Mouse (Mus musculus) neural tube, embryonic 15.5 days (tissue): ENCODE results near the gene Gm1043. TPM values are rescaled to one million over a fixed set of nuclear protein-coding genes. Genes with fewer than 3 reads are reported as not detected.

ENCODE experiments used
- ATAC-seq: fragments of 200-750 bp; cut with Nextera tagmentation; 2 replicates; pipeline ENCODE4 v1.8.0; 2017; ENCODE audit warnings: mild to moderate bottlenecking, moderate TSS enrichment, moderate library complexity; ENCODE audit not compliant: low FRiP score
- H3K27ac ChIP-seq: fragments of 300-500 bp; sonication (generic); replicated peaks from 2 replicates; pipeline ENCODE4 v1.5.1; 2015; ENCODE audit warnings: mild to moderate bottlenecking, inconsistent platforms
- H3K27me3 ChIP-seq: fragments of 300-500 bp; sonication (generic); replicated peaks from 2 replicates; pipeline ENCODE4 v1.6.1; 2015; ENCODE audit warnings: inconsistent platforms
- H3K36me3 ChIP-seq: fragments of 300-500 bp; sonication (generic); 2 replicates; pipeline ENCODE4 v1.6.1; 2015; ENCODE audit warnings: inconsistent platforms
- H3K4me1 ChIP-seq: fragments of 300-500 bp; sonication (generic); 2 replicates; pipeline ENCODE4 v1.6.1; 2015; ENCODE audit warnings: inconsistent platforms
- H3K4me2 ChIP-seq: fragments of 300-500 bp; sonication (generic); 2 replicates; pipeline ENCODE4 v1.6.1; 2015; ENCODE audit warnings: inconsistent platforms, mild to moderate bottlenecking, moderate library complexity
- H3K4me3 ChIP-seq: fragments of 300-500 bp; sonication (generic); replicated peaks from 2 replicates; pipeline ENCODE4 v1.5.1; 2015; ENCODE audit warnings: mild to moderate bottlenecking, inconsistent platforms
- H3K9ac ChIP-seq: fragments of 300-500 bp; sonication (generic); replicated peaks from 2 replicates; pipeline ENCODE4 v1.6.1; 2015; ENCODE audit warnings: mild to moderate bottlenecking, inconsistent platforms
- H3K9me3 ChIP-seq: fragments of 300-500 bp; sonication (generic); replicated peaks from 2 replicates; pipeline ENCODE4 v1.6.1; 2016; ENCODE audit warnings: inconsistent platforms
- whole genome bisulfite sequencing: fragments of 180-500 bp; shearing (Covaris S2); methylation state at CpG from one replicate; pipeline ENCODE4 v1.1.7; 2015; ENCODE audit warnings: mixed read lengths; 5-methylcytosine and 5-hydroxymethylcytosine counted together
- polyA plus RNA-seq: library from polyadenylated mRNA; unstranded; fragments of >200 nt; fragmentation: Nextera tagmentation; extraction: Ambion mirVana; gene quantifications from 2 replicates; pipeline ENCODE4 v1.2.1, GENCODE M21; 2015

The Gm1043 gene
- polyA plus RNA-seq, 1 experiment from 2014 or later = 2.1 TPM

- WGBS = 59% methylated on average over 9 of the region's 9 CpGs
- Histone ChIP-seq H3K4me2 (no peak overlapping the region), H3K4me3 (no peak overlapping the region), H3K9ac (no peak overlapping the region), H3K27ac (no peak overlapping the region), H3K4me1 (peaks cover 40% of the 10 kb centered on the region), H3K9me3 (no peaks in the 10 kb centered on the region), H3K27me3 (0 out of 2 replicates have a peak, but pooled peaks cover 3% of the 10 kb centered on the region), H3K36me3 (no peaks in the 10 kb centered on the region)
- peak; percentile 62; the same call in 1 of the 2 replicates for ATAC-seq
These were observed 128.0 kb downstream of the Gm1043 start for GRCm38 (mm10) chr5:37212938-37213708.

GRCm38 (mm10) chr5:37213709-37214103 lies 128.5 kb downstream of the Gm1043 start:
- 0 out of 2 replicates have a peak, but pooled peaks have one; percentile 40 for ATAC-seq
- peaks cover 40% of the 10 kb centered on the region for H3K4me1 ChIP-seq
- no peaks in the 10 kb centered on the region for H3K9me3 ChIP-seq
- H3K4me3 ChIP-seq = no peak overlapping the region
- no peaks in the 10 kb centered on the region for H3K36me3 ChIP-seq
- no peak overlapping the region for H3K9ac ChIP-seq
- H3K27ac ChIP-seq = no peak overlapping the region
- no peak overlapping the region for H3K4me2 ChIP-seq
- WGBS = 55% methylated on average over 4 of the region's 4 CpGs
- H3K27me3 ChIP-seq = 0 out of 2 replicates have a peak, but pooled peaks cover 3% of the 10 kb centered on the region

GRCm38 (mm10) chr5:37214614-37215013 lies 129.4 kb downstream of the Gm1043 start:
- H3K4me1 ChIP-seq = peaks cover 39% of the 10 kb centered on the region
- H3K27me3 ChIP-seq = 0 out of 2 replicates have a peak, but pooled peaks cover 3% of the 10 kb centered on the region
- H3K27ac ChIP-seq = peak overlapping the region; percentile 24; the same call in 1 of the 2 replicates
- no peaks in the 10 kb centered on the region for H3K36me3 ChIP-seq
- no peak overlapping the region for H3K4me3 ChIP-seq
- peak; percentile 66; the same call in 1 of the 2 replicates for ATAC-seq
- no peaks in the 10 kb centered on the region for H3K9me3 ChIP-seq
- WGBS = 30% methylated on average over 6 of the region's 6 CpGs
- no peak overlapping the region for H3K9ac ChIP-seq
- H3K4me2 ChIP-seq = no peak overlapping the region

- Histone ChIP-seq H3K4me1 (peaks cover 33% of the 10 kb centered on the region), H3K27me3 (0 out of 2 replicates have a peak, but pooled peaks cover 3% of the 10 kb centered on the region), H3K36me3 (no peaks in the 10 kb centered on the region), H3K9me3 (no peaks in the 10 kb centered on the region), H3K4me2 (no peak overlapping the region), H3K9ac (no peak overlapping the region), H3K4me3 (no peak overlapping the region), H3K27ac (no peak overlapping the region; the same call in 1 of the 2 replicates)
- 56% methylated on average over 7 of the region's 7 CpGs for WGBS
- ATAC-seq = no peak
These were observed 130.1 kb downstream of the Gm1043 start for GRCm38 (mm10) chr5:37215276-37215675.

DNA sequence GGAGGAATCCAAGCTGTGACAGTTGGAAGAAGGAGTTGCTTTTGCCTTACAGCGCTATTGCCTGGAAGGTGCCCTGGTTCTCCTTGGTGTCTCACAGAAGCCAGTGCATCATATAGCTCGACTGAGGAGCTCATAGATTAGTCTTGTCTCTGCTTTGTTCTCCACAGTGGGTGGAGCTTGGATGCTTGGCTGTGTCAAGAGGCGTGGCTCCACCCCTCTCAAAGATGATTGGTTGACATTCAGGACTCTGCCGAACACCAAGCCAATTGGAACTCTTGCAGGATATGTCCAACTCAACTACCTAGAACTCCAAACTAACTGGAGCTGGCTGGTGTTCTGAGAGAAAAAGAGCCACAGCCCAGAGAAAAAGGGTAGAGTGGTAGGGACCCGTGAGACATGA lies 134.4 kb downstream of the Gm1043 start:
- ATAC-seq = no peak
- Histone ChIP-seq H3K4me2 (no peak overlapping the region), H3K9ac (no peak overlapping the region), H3K27me3 (no peaks in the 10 kb centered on the region), H3K4me3 (no peak overlapping the region), H3K36me3 (no peaks in the 10 kb centered on the region), H3K9me3 (no peaks in the 10 kb centered on the region), H3K4me1 (peaks cover 32% of the 10 kb centered on the region), H3K27ac (no peak overlapping the region)
- WGBS = 41% methylated on average over 5 of the region's 5 CpGs

DNA sequence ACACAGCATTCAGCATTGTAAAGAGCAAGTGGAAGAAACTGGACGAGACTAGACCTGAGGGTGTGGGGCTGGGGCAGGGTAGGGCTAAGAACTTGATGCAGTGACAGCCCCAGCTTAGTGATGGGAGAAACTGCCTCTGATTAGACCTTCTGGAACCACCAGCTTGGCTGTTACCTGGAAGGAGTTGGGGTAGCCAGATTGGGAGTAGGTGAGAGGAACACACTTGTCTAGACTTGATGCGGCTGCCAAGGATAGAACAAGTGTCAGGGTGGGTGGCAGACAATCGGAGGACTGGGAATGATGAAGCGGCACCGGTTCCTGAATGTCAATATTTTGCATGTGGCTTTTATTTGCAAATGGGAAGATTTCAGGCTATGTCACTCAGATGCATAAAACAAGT lies 135.4 kb downstream of the Gm1043 start:
- no peak for ATAC-seq
- no peaks in the 10 kb centered on the region for H3K36me3 ChIP-seq
- H3K27ac ChIP-seq = no peak overlapping the region
- no peak overlapping the region for H3K9ac ChIP-seq
- no peak overlapping the region for H3K4me3 ChIP-seq
- WGBS = 84% methylated on average over 5 of the region's 5 CpGs
- H3K27me3 ChIP-seq = no peaks in the 10 kb centered on the region
- H3K4me2 ChIP-seq = no peak overlapping the region
- peaks cover 26% of the 10 kb centered on the region for H3K4me1 ChIP-seq
- H3K9me3 ChIP-seq = no peaks in the 10 kb centered on the region

DNA sequence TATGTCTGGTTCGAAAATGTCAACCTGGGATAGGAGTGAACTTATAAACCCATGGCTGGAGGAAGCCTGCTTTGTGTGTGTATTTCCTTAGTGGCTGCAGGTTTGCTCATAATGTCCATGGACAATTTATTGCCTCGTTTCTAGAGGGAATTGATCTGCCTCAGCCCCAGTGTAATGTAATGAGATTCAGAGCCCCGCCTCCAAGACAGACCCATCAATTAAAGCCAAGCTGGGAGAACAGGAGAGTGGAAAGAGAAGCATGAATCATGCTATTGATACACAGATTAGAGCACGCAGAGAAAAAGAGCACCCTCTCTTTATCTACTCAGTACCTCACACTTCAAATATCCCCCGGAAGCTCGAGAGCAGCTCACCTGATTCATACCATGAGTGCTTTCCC lies 136.4 kb downstream of the Gm1043 start:
- no peak overlapping the region for H3K4me3 ChIP-seq
- ATAC-seq = peak; percentile 45; the same call in 1 of the 2 replicates
- peaks cover 26% of the 10 kb centered on the region for H3K4me1 ChIP-seq
- H3K9me3 ChIP-seq = no peaks in the 10 kb centered on the region
- H3K36me3 ChIP-seq = no peaks in the 10 kb centered on the region
- H3K9ac ChIP-seq = no peak overlapping the region
- no peak overlapping the region for H3K4me2 ChIP-seq
- no peaks in the 10 kb centered on the region for H3K27me3 ChIP-seq
- H3K27ac ChIP-seq = peak overlapping the region; percentile 48; the same call in 1 of the 2 replicates
- 18% methylated on average over 6 of the region's 6 CpGs for WGBS

GRCm38 (mm10) chr5:37222316-37222715 lies 137.1 kb downstream of the Gm1043 start:
- WGBS = 28% methylated on average over 8 of the region's 8 CpGs
- peaks cover 26% of the 10 kb centered on the region for H3K4me1 ChIP-seq
- H3K27me3 ChIP-seq = no peaks in the 10 kb centered on the region
- H3K27ac ChIP-seq = peak overlapping the region; percentile 48; the same call in 1 of the 2 replicates
- H3K4me2 ChIP-seq = no peak overlapping the region
- H3K9ac ChIP-seq = no peak overlapping the region
- no peak overlapping the region for H3K4me3 ChIP-seq
- H3K36me3 ChIP-seq = no peaks in the 10 kb centered on the region
- H3K9me3 ChIP-seq = no peaks in the 10 kb centered on the region
- no peak for ATAC-seq

DNA sequence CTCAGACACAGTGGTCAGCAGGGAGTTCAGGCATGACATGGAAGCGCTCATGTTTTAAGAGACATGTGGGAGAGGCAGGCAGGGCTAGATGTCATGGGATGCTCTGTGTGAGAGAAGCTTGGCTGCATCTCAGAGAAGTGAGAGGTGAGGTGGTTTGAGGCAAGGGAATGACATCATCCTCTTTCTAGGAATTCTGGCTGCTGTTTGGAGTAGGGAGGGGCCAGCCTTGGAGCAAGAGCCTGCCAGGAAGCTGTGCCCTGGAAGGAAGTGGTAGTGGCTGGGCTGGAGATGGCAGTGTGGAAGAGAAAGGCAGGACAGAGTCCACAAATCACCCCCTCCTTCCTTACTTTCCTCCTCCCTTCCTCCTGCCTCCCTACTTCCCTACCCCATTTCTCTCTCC lies 140.5 kb downstream of the Gm1043 start:
- Histone ChIP-seq H3K27ac (no peak overlapping the region), H3K9me3 (no peaks in the 10 kb centered on the region), H3K4me2 (no peak overlapping the region), H3K36me3 (no peaks in the 10 kb centered on the region), H3K4me3 (no peak overlapping the region), H3K4me1 (peaks cover 20% of the 10 kb centered on the region), H3K9ac (no peak overlapping the region), H3K27me3 (no peaks in the 10 kb centered on the region)
- no peak for ATAC-seq
- WGBS = 93% methylated on average over 1 of the region's 1 CpGs

- WGBS = 59% methylated on average over 6 of the region's 6 CpGs
- Histone ChIP-seq H3K4me2 (no peak overlapping the region), H3K4me3 (no peak overlapping the region), H3K36me3 (no peaks in the 10 kb centered on the region), H3K9ac (no peak overlapping the region), H3K9me3 (no peaks in the 10 kb centered on the region), H3K27me3 (peaks cover 7% of the 10 kb centered on the region; the same call in 1 of the 2 replicates), H3K27ac (no peak overlapping the region), H3K4me1 (no peaks in the 10 kb centered on the region)
- ATAC-seq = no peak
These were observed 142.9 kb downstream of the Gm1043 start for GRCm38 (mm10) chr5:37227956-37228680.

- 34% methylated on average over 7 of the region's 7 CpGs for WGBS
- no peaks in the 10 kb centered on the region for H3K9me3 ChIP-seq
- no peak overlapping the region for H3K4me2 ChIP-seq
- peaks cover 7% of the 10 kb centered on the region; the same call in 1 of the 2 replicates for H3K27me3 ChIP-seq
- no peak overlapping the region for H3K4me3 ChIP-seq
- no peaks in the 10 kb centered on the region for H3K36me3 ChIP-seq
- no peak overlapping the region for H3K9ac ChIP-seq
- H3K4me1 ChIP-seq = no peaks in the 10 kb centered on the region
- no peak overlapping the region for H3K27ac ChIP-seq
- no peak for ATAC-seq
These were observed 143.7 kb downstream of the Gm1043 start for GRCm38 (mm10) chr5:37228894-37229293.
